Mouse (Mus musculus) layer of hippocampus, adult 2 months (tissue): ENCODE results near the gene 1700037H04Rik. TPM values are rescaled to one million over a fixed set of nuclear protein-coding genes. Genes with fewer than 3 reads are reported as not detected.
A peak's percentile ranks its signal among the peaks of the same experiment; 100 is the strongest.

Experiments used
- DNase-seq, 2 experiments: peaks; one replicate each; pipeline ENCODE4 v3.0.0; 2022; ENCODE audit warnings: low spot score in 2 of 2
- H3K27ac ChIP-seq: fragments of 200-600 bp; 2 replicates; pipeline ENCODE4 v1.8.1; 2022
- H3K4me3 ChIP-seq: fragments of 200-600 bp; 2 replicates; pipeline ENCODE4 v1.8.1; 2022; ENCODE audit warnings: mild to moderate bottlenecking
- CTCF ChIP-seq: fragments of 200-600 bp; conservative IDR thresholded peaks from 2 replicates; pipeline ENCODE4 v1.8.1; 2022; ENCODE audit warnings: antibody characterized with exemption, mild to moderate bottlenecking, moderate library complexity
- total RNA-seq, 2 experiments: library from RNA; stranded (reverse); gene quantifications; 2 replicates each; pipeline ENCODE4 v1.2.3; 2021

The 1700037H04Rik gene
- total RNA-seq, 2 experiments from 2014 or later, result 46.0 to 46.7 TPM

GRCm38 (mm10) chr2:131175286-131175944, 15.5 kb upstream of the 1700037H04Rik start:
- Histone ChIP-seq H3K4me3 (no peak overlapping the region), H3K27ac (0 out of 2 replicates have a peak overlapping the region, but pooled peaks have one; percentile 43)
- DNase-seq, result no peak
- no peak for TF ChIP-seq CTCF

GRCm38 (mm10) chr2:131174700-131175099, 14.8 kb upstream of the 1700037H04Rik start:
- no peak for TF ChIP-seq CTCF
- Histone ChIP-seq H3K4me3 (peak overlapping the region; percentile 62), H3K27ac (peak overlapping the region; percentile 43; the same call in 1 of the 2 replicates)
- peak; percentile 73 to 79 for DNase-seq

GRCm38 (mm10) chr2:131172322-131172721, 12.4 kb upstream of the 1700037H04Rik start:
- H3K27ac ChIP-seq, result no peak overlapping the region
- no peak for DNase-seq
- no peak for TF ChIP-seq CTCF
- no peak overlapping the region for H3K4me3 ChIP-seq

- peak; percentile 67 for TF ChIP-seq CTCF
- DNase-seq, result peak; percentile 80 to 81
- peak overlapping the region; percentile 82 for H3K27ac ChIP-seq
- peak overlapping the region; percentile 53 for H3K4me3 ChIP-seq
Measured at GRCm38 (mm10) chr2:131171401-131172104, 11.7 kb upstream of the 1700037H04Rik start.

GRCm38 (mm10) chr2:131170936-131171335, 11.1 kb upstream of the 1700037H04Rik start:
- TF ChIP-seq CTCF, result no peak
- no peak for DNase-seq
- peak overlapping the region; percentile 82 for H3K27ac ChIP-seq
- H3K4me3 ChIP-seq, result peak overlapping the region; percentile 53

GRCm38 (mm10) chr2:131168914-131169313, 9.0 kb upstream of the 1700037H04Rik start:
- no peak overlapping the region for H3K4me3 ChIP-seq
- TF ChIP-seq CTCF, result no peak
- peak overlapping the region; percentile 6; the same call in 1 of the 2 replicates for H3K27ac ChIP-seq
- no peak for DNase-seq

GRCm38 (mm10) chr2:131167984-131168383, 8.1 kb upstream of the 1700037H04Rik start:
- no peak for DNase-seq
- Histone ChIP-seq H3K27ac (no peak overlapping the region), H3K4me3 (no peak overlapping the region)
- TF ChIP-seq CTCF, result no peak

GRCm38 (mm10) chr2:131166172-131166571, 6.3 kb upstream of the 1700037H04Rik start:
- no peak for TF ChIP-seq CTCF
- H3K4me3 ChIP-seq, result no peak overlapping the region
- DNase-seq, result no peak

GRCm38 (mm10) chr2:131163924-131164323, 4.0 kb upstream of the 1700037H04Rik start:
- peak overlapping the region; percentile 51 for H3K27ac ChIP-seq
- DNase-seq, result no peak
- TF ChIP-seq CTCF, result no peak
- no peak overlapping the region for H3K4me3 ChIP-seq

More at GRCm38 (mm10) chr2:131166172-131166571, 6.3 kb upstream of the 1700037H04Rik start:
- H3K27ac ChIP-seq, result no peak overlapping the region

GRCm38 (mm10) chr2:131160671-131161111, 810 bp upstream of the 1700037H04Rik start:
- Histone ChIP-seq H3K27ac (peak overlapping the region; percentile 96), H3K4me3 (peak overlapping the region; percentile 84)
- no peak for DNase-seq
- peak; percentile 66 for TF ChIP-seq CTCF

GRCm38 (mm10) chr2:131159491-131159910, 380 bp downstream of the 1700037H04Rik start:
- Histone ChIP-seq H3K4me3 (peak overlapping the region; percentile 84), H3K27ac (peak overlapping the region; percentile 96)
- TF ChIP-seq CTCF, result no peak
- DNase-seq, result no peak

GRCm38 (mm10) chr2:131156987-131157386, 2.9 kb downstream of the 1700037H04Rik start:
- Histone ChIP-seq H3K4me3 (no peak overlapping the region), H3K27ac (no peak overlapping the region)
- no peak for TF ChIP-seq CTCF
- DNase-seq, result no peak

- Histone ChIP-seq H3K4me3 (no peak overlapping the region), H3K27ac (no peak overlapping the region)
- no peak for TF ChIP-seq CTCF
- DNase-seq, result no peak
Measured at GRCm38 (mm10) chr2:131154036-131154435, 5.8 kb downstream of the 1700037H04Rik start.

GRCm38 (mm10) chr2:131152166-131152730, 7.6 kb downstream of the 1700037H04Rik start:
- Histone ChIP-seq H3K4me3 (no peak overlapping the region), H3K27ac (no peak overlapping the region)
- DNase-seq, result no peak
- no peak for TF ChIP-seq CTCF
